Mouse (Mus musculus): ENCODE data around the gene Fbxw8. TPM values are rescaled to one million over a fixed set of nuclear protein-coding genes. Genes with fewer than 3 reads are reported as not detected.

The Fbxw8 gene
- 10 to 100 TPM; 34.1 to 35.7 (median 35.1) TPM for total RNA-seq (2022)

DNA sequence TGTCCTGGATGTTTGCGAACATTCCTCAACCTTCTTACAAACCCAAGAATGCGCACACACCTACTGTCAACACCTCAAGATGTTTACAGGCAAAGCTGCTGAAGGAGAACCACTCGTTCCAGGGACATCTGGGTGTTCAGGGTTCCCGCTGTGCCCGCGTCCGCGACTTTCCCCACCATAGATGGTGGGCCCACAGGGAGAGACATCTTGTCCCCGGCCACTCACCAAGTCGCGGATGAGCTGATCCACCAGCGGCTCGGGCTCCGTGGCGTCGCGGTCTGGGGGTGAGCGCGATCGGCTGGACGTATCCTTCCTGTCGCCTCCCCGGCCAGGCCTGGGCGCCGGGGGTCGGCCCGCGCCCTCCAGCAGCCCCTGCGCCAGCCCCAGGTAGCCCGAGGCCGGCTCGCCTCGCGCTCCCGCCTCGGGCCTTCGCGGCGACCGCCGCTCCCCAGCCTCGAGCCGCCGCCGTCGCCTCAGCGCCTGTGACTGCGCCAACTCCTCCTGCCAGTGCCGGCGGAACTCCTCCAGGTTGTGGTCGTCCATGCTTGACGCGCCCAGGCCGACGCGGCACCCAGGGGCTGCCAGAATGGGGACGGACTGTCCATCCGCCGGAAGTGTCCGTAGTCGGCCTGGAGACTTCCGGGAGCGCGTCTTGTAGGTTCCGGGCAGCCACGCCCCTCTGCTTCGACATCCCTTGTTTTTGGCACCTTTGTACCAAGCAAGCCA is at the start of gene Fbxw8:
TSS of gene Fbxw8 (minus strand) at position 626 of the 726 bp plus-strand sequence.
- peak; percentile 58 to 82 for DNase-seq (ENCODE audit: low spot score in 2 of 2)

- DNase-seq (ENCODE audit: low spot score in 2 of 2), result no peak
These were observed 49.6 kb upstream of the Fbxw8 start for GRCm38 (mm10) chr5:118204675-118205440.

DNA sequence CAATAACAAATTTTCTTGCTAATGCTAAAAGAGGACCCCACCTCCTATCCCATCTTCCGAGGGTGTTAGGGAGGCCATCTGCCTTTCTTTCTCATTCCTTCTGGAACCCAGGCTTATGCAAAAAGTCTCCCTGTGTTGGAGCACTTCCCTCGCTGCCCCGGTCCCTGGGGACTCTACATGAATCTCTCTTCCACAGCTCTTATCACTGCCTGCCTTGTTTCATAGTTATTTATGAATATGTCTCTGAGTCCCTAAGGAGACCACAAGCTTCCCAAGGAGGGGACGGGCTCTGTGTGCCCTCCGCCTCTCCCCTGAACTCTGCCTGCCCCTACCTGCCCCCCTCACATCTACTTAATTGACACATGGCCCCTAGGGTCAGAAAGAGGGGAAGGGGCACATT is 44.4 kb upstream of the Fbxw8 start:
- no peak for DNase-seq (ENCODE audit: low spot score in 2 of 2)

GRCm38 (mm10) chr5:118197421-118197820 is 42.2 kb upstream of the Fbxw8 start:
- peak in 1 of 2 experiments; percentile 35 for DNase-seq (ENCODE audit: low spot score in 2 of 2)

GRCm38 (mm10) chr5:118192221-118192620 is 37.0 kb upstream of the Fbxw8 start:
- peak in 1 of 2 experiments; percentile 24 for DNase-seq (ENCODE audit: low spot score in 2 of 2)

- no peak for DNase-seq (ENCODE audit: low spot score in 2 of 2)
These were observed 35.2 kb upstream of the Fbxw8 start for GRCm38 (mm10) chr5:118190491-118190890.

GRCm38 (mm10) chr5:118188356-118188755 is 33.1 kb upstream of the Fbxw8 start:
- DNase-seq (ENCODE audit: low spot score in 2 of 2), result no peak

- DNase-seq (ENCODE audit: low spot score in 2 of 2), result no peak
These were observed 31.8 kb upstream of the Fbxw8 start for GRCm38 (mm10) chr5:118186903-118187633.

DNA sequence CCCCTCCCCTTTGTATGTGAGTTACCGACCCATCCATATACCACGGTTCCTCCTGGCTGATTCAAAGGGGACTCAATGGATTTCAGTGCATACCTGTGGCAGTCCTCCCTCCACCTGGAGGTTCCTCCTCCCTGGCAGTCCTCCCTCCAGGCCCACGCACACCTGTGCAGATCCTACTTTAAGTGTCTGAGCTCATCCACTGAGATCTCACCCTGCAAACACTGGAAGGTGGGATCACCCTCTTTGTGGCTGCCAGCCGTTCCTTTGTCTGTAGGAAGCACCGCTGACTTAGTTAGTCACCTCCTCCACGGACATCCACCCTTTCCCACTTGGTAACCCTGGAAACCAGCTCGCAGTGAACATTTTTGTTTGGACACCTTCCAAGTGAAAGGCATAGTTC is 22.4 kb upstream of the Fbxw8 start:
- no peak for DNase-seq (ENCODE audit: low spot score in 2 of 2)

DNA sequence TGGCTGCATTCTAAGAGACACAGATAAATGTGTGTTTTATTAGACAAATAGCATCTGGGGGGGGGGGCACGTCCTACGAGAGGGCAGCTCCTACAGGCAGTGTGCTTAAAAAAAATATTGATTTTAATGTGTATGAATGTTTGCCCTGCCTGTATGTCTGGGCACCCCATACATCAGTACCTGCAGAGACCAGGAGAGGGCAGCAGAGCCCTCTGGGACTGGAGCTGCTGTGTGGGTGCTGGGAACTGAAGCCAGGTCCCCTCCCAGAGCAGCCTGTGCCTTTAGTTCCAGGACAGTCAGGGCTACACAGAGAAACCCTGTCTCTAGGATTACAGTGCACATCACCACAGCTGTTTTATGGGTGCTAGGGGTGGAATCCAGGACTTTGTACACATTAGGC is 19.9 kb upstream of the Fbxw8 start:
- no peak for DNase-seq (ENCODE audit: low spot score in 2 of 2)

GRCm38 (mm10) chr5:118174310-118175009 is 19.2 kb upstream of the Fbxw8 start:
- no peak for DNase-seq (ENCODE audit: low spot score in 2 of 2)

GRCm38 (mm10) chr5:118172078-118172723 is 16.9 kb upstream of the Fbxw8 start:
- no peak for DNase-seq (ENCODE audit: low spot score in 2 of 2)

DNA sequence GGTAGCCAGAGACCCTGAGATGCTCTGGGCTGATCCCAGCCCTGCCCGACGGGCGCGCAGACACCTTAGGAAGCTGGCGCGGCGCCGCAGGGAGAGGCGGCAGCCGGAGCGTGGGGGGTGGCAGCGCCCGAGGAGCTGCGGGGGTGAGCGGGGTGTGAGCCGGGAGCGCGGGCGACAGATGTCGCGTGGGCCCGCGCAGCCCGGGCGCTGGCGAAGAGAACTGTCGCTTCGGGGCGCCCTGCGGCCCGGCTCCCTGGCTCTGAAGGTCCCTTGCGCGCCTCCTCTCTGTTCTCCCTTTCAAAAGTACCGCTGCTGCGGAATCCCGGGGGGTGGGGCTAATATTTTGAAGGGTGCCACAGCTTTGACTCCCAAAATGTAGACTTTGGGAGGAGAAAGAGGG is 16.4 kb upstream of the Fbxw8 start:
- peak in 1 of 2 experiments; percentile 45 for DNase-seq (ENCODE audit: low spot score in 2 of 2)

DNA sequence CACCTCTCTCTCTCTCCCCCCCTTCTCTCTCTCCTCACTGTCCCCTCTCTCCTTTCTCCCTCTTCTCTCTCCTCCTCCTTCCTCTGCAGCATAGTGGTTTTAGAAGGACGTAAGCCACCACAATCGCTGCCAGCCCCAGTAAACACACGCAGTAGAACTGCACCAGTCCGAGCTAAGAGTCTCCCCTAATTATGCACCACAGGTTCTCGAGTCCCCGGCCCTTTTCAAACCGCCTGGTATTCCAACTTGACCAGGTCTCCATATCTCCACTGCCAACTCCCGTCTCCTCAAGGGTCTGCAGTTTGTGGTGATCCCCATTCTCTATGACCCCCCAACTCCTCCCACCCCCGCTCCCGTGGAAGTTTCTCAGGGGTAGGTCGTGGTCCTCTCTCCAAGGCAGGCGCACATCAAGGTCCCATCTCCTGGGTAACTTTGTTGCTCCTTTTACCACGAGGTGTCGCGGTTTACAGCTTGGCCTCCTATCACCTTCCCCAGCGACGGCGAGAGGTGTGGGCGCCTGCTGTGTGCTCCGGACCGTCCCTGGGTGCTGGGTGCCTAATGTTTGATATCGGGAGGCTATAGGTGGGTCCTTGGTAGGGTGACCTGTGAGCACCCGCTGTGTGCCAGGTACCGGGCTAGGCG is 15.7 kb upstream of the Fbxw8 start:
- DNase-seq (ENCODE audit: low spot score in 2 of 2), result peak in 1 of 2 experiments; percentile 35

GRCm38 (mm10) chr5:118169222-118170221 is 14.3 kb upstream of the Fbxw8 start:
- no peak for DNase-seq (ENCODE audit: low spot score in 2 of 2)

- DNase-seq (ENCODE audit: low spot score in 2 of 2), result peak; percentile 56 to 63
These were observed 12.3 kb upstream of the Fbxw8 start for GRCm38 (mm10) chr5:118167561-118167995.

DNA sequence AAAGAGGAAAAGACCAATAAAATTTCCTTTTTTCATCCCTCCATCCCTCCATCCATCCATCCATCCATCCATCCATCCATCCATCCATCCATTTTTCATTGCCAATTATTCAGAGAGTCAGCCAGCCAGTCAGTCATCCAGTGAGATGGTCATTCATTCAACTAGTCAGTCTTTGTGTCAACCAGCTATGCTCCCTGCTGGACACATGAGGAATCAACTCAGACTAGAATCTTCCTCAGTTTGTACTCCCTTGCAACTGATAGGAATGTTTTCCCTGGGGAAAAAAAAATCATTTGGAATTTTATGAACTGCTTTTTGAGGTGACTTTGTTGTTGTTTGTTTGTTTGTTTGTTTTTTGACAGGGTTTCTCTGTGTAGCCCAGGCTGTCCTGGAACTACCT is 10.2 kb upstream of the Fbxw8 start:
- no peak for DNase-seq (ENCODE audit: low spot score in 2 of 2)

DNA sequence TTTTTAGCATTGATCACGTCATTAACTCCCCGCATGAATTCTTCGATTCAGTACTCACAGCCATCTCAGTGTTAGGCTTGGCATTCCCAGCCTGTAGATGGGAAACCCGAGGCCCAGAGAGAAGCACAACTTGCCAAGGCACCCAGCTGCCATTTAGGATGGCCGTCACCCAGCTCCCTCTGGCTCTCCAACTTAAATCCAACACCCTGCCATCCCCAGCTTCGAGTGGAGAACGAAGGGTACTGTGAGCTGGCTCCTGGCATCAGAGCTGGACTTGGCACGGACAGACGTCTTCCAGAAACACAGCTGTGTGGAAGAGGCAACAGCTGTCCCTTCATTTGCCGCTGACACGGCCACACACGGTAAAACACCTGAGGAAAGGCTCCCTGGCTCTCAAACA is 9.3 kb upstream of the Fbxw8 start, which contains the start of gene Hrk:
TSS of gene Hrk (plus strand) at position 68 of the 400 bp plus-strand sequence.
- peak in 1 of 2 experiments; percentile 28 for DNase-seq (ENCODE audit: low spot score in 2 of 2)

DNA sequence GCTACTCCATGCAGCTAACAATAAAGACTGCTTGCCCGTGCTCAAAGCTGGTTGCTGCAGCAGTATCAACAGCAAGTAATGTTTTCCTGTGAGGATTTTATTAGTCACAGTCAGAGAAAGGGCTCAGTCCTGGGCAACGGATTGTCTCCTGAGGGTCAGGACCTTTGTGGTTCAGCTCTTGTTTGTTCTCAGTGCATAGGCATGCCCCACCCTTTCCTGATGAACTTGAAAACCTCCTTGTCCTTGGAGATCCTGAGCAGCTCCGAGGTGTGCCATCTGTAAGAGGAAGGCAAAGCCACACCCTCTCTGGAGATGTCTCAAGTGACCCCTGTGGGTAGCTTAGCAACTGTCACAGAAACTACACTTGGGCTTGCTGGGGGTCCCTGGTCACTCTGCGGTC is 5.4 kb upstream of the Fbxw8 start:
- no peak for DNase-seq (ENCODE audit: low spot score in 2 of 2)
